Mouse (Mus musculus): ENCODE measurements at regions not wholly inside any gene's neighbourhood (a gene's known extent, or its start where the extent isn't known, plus 50 kb on each side); places are given as distances from the start of the nearest gene placed in this dataset.

- no peak for DNase-seq
Observed at GRCm38 (mm10) chr1:120910801-120911200, 308.6 kb downstream of the En1 start.

- DNase-seq = no peak
Observed at GRCm38 (mm10) chr1:120911962-120912670, 309.9 kb downstream of the En1 start.

- peak; percentile 26 for DNase-seq
Observed at GRCm38 (mm10) chr1:120921540-120921939, 319.3 kb downstream of the En1 start.

GRCm38 (mm10) chr1:120925271-120925670 lies 323.1 kb downstream of the En1 start:
- DNase-seq = no peak

- no peak for DNase-seq
Observed at GRCm38 (mm10) chr1:120930141-120930540, 327.9 kb downstream of the En1 start.

GRCm38 (mm10) chr1:120935321-120935720 lies 333.1 kb downstream of the En1 start:
- no peak for DNase-seq

GRCm38 (mm10) chr1:120943711-120944110 lies 341.5 kb downstream of the En1 start:
- no peak for DNase-seq

GRCm38 (mm10) chr1:120946349-120946748 lies 344.1 kb downstream of the En1 start:
- no peak for DNase-seq

GRCm38 (mm10) chr1:120961235-120961634 lies 359.0 kb downstream of the En1 start:
- DNase-seq = no peak

- no peak for DNase-seq
Observed at GRCm38 (mm10) chr1:120961984-120962383, 359.8 kb downstream of the En1 start.

GRCm38 (mm10) chr1:120963477-120964178 lies 361.4 kb downstream of the En1 start:
- peak; percentile 7 for DNase-seq

- no peak for DNase-seq
Observed at GRCm38 (mm10) chr1:120964179-120964517, 361.9 kb downstream of the En1 start.

- no peak for DNase-seq
Observed at GRCm38 (mm10) chr1:120966132-120966531, 363.9 kb downstream of the En1 start.

- DNase-seq = peak; percentile 53
Observed at GRCm38 (mm10) chr1:120974661-120975060, 357.7 kb downstream of the Insig2 start.

GRCm38 (mm10) chr1:121004535-121004934 lies 327.9 kb downstream of the Insig2 start:
- no peak for DNase-seq

- DNase-seq = no peak
Observed at GRCm38 (mm10) chr1:121005198-121005597, 327.2 kb downstream of the Insig2 start.

GRCm38 (mm10) chr1:121012126-121012525 lies 320.3 kb downstream of the Insig2 start:
- no peak for DNase-seq

GRCm38 (mm10) chr1:121013839-121014503 lies 318.4 kb downstream of the Insig2 start:
- DNase-seq = no peak

- DNase-seq = no peak
Observed at GRCm38 (mm10) chr1:121029375-121029774, 303.0 kb downstream of the Insig2 start.

GRCm38 (mm10) chr1:121034761-121035393 lies 297.5 kb downstream of the Insig2 start:
- no peak for DNase-seq

GRCm38 (mm10) chr1:121046581-121046980 lies 285.8 kb downstream of the Insig2 start:
- DNase-seq = no peak

- no peak for DNase-seq
Observed at GRCm38 (mm10) chr1:121047406-121047805, 285.0 kb downstream of the Insig2 start.

GRCm38 (mm10) chr1:121049684-121050083 lies 282.7 kb downstream of the Insig2 start:
- DNase-seq = no peak

Data from gastrocnemius, postnatal 10 days (tissue).